Mouse (Mus musculus) mouse embryonic stem cell (cell line): ENCODE measurements around the gene Plvap.

ENCODE experiments used
- in situ Hi-C, 2 experiments: fragments of 300-500 bp; cut with MboI; formaldehyde crosslinking; loops; 1 replicate in 1 of 2; 3 replicates in 1 of 2; pipeline ENCODE4 v1.14.3; 2019 to 2020; ENCODE audit warnings: low sequenced_read_pairs in 2 of 2, low pct_unique_long_range_greater_than_20kb in 1 of 2, mixed read lengths in 1 of 2; ENCODE audit not compliant: unreplicated experiment in 1 of 2

Gene Plvap

DNA sequence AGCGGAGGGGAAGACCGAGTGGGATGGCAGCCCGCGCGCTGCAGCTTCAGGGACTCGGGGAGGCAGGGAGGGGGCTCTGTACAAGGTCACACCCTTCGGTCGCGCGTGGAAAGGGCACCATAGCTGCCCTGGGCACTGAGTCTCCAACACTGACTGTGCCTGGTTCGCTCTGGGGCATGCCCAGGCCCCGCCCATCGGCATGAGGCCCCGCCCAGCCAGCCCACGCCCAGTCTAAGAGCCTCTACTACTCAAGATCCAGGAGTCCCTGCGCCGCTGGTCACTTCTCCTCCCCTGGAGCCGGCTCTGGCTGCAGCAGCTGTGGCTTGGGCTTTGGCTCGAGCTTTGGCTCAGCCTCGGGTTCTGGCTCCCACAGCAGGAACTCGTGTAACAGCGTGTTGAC, 54.6 kb downstream of the Plvap start:
- in situ Hi-C loops = no loop called here

DNA sequence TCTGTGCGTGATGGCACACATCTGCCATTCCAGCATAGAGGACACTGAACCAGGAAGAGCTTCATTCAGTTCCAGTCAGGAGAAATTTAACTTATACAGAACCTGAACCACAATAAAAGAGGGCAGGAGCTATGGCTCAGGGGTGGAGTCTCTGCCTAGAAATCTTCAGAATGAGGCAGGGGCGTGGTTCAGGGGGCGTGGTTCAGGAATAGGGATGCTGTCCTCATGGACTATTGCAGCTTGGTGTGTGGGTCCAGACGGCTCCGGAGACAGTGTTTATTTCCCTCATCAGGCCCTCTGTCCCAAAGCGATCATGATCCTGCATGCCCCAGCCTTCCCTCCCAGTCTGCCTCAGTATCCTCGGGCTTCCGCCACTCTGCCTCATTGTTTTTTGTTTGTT, 56.9 kb downstream of the Plvap start:
- in situ Hi-C loops = no loop called here

- in situ Hi-C loops = no loop called here
Measured at GRCm38 (mm10) chr8:71452669-71453068, 58.9 kb downstream of the Plvap start.

GRCm38 (mm10) chr8:71451777-71452176, 59.8 kb downstream of the Plvap start:
- in situ Hi-C loops = no loop called here

- in situ Hi-C loops = no loop called here
Measured at GRCm38 (mm10) chr8:71451337-71451736, 60.2 kb downstream of the Plvap start.
